18 mouse cellular contexts compared by ENCODE assay signal in genomic region chr4:17667267-17667850, GRCm38 (mm10).
"Had no signal": no experiment of that assay in that cellular context is flagged by ENCODE, and none has a peak within 500 bp of the region (broad histone marks: within the 10 kb centered on the region; RNA-seq: fewer than 3 reads in every experiment).

No protein-coding gene starts in this region.

- ATAC-seq: liver, postnatal 0 days; lung, postnatal 0 days; midbrain, embryonic 13.5 days; midbrain, embryonic 15.5 days had no signal

- H3K27ac ChIP-seq: liver, embryonic 15.5 days; lung, embryonic 15.5 days; macrophage; midbrain, embryonic 13.5 days; midbrain, embryonic 15.5 days; neural tube, embryonic 12.5 days; stomach, embryonic 15.5 days had no signal

- H3K36me3 ChIP-seq: liver, embryonic 15.5 days; lung, embryonic 15.5 days; midbrain, embryonic 13.5 days; midbrain, embryonic 15.5 days; neural tube, embryonic 12.5 days; stomach, embryonic 15.5 days had no signal

- H3K9me3 ChIP-seq: liver, embryonic 15.5 days; lung, embryonic 15.5 days; megakaryocyte, embryonic 14.5 days; midbrain, embryonic 13.5 days; midbrain, embryonic 15.5 days; neural tube, embryonic 12.5 days; stomach, embryonic 15.5 days had no signal

- H3K9ac ChIP-seq: liver, embryonic 15.5 days; liver, postnatal 0 days; lung, embryonic 15.5 days; midbrain, embryonic 13.5 days; midbrain, embryonic 15.5 days; neural tube, embryonic 12.5 days; stomach, embryonic 15.5 days had no signal

- H3K27me3 ChIP-seq: liver, embryonic 15.5 days; lung, embryonic 15.5 days; megakaryocyte, embryonic 14.5 days; midbrain, embryonic 13.5 days; midbrain, embryonic 15.5 days; neural tube, embryonic 12.5 days; stomach, embryonic 15.5 days had no signal

- H3K4me1 ChIP-seq: liver, embryonic 15.5 days; lung, embryonic 15.5 days; megakaryocyte, embryonic 14.5 days; midbrain, embryonic 13.5 days; midbrain, embryonic 15.5 days; neural tube, embryonic 12.5 days; stomach, embryonic 15.5 days had no signal

- H3K4me2 ChIP-seq: liver, embryonic 15.5 days; lung, embryonic 15.5 days; midbrain, embryonic 11.5 days; midbrain, embryonic 13.5 days; midbrain, embryonic 15.5 days; neural tube, embryonic 12.5 days; stomach, embryonic 15.5 days had no signal

- H3K4me3 ChIP-seq: liver, embryonic 15.5 days; lung, embryonic 15.5 days; megakaryocyte, embryonic 14.5 days; midbrain, embryonic 13.5 days; midbrain, embryonic 15.5 days; neural tube, embryonic 12.5 days; stomach, embryonic 15.5 days had no signal

- DNase-seq: liver, postnatal 0 days; lung, adult 2 months; lung, postnatal 14 days; lung, postnatal 36 days; right cerebral cortex, postnatal 14 days; thymus, adult 2 months; thymus, postnatal 25 days; thymus, postnatal 4 days had no signal
